Mouse (Mus musculus): ENCODE results near the gene Nr1i3.
"Not testable (repeated sequence)": the region's sequence is repeated elsewhere in the genome, so short reads cannot be mapped to it uniquely, and the experiment has no call there.

Nr1i3 gene

GRCm38 (mm10) chr1:171230215-171230614 lies 16.4 kb downstream of the Nr1i3 start:
- no peak for DNase-seq (ENCODE audit: low spot score in 2 of 2)

- DNase-seq (ENCODE audit: low spot score in 2 of 2) = no peak
These were observed 18.1 kb downstream of the Nr1i3 start for GRCm38 (mm10) chr1:171231844-171232243.

- no peak for DNase-seq (ENCODE audit: low spot score in 2 of 2)
These were observed 18.6 kb downstream of the Nr1i3 start for GRCm38 (mm10) chr1:171232348-171232747.

- no peak for DNase-seq (ENCODE audit: low spot score in 2 of 2)
These were observed 19.3 kb downstream of the Nr1i3 start for GRCm38 (mm10) chr1:171232800-171233730.

GRCm38 (mm10) chr1:171234126-171234525 lies 20.4 kb downstream of the Nr1i3 start, which contains the start of gene Fcer1g:
Fcer1g (minus strand) TSS chr1:171234365.
- no peak for DNase-seq (ENCODE audit: low spot score in 2 of 2)

GRCm38 (mm10) chr1:171234538-171234937 lies 20.8 kb downstream of the Nr1i3 start:
- DNase-seq (ENCODE audit: low spot score in 2 of 2) = no peak

GRCm38 (mm10) chr1:171235791-171236190 lies 22.0 kb downstream of the Nr1i3 start:
- DNase-seq (ENCODE audit: low spot score in 2 of 2) = no peak

- DNase-seq (ENCODE audit: low spot score in 2 of 2) = no peak
These were observed 23.7 kb downstream of the Nr1i3 start for GRCm38 (mm10) chr1:171237438-171237837.

GRCm38 (mm10) chr1:171238463-171238862 lies 24.7 kb downstream of the Nr1i3 start:
- no peak for DNase-seq (ENCODE audit: low spot score in 2 of 2)

- no peak for DNase-seq (ENCODE audit: low spot score in 2 of 2)
These were observed 26.4 kb downstream of the Nr1i3 start for GRCm38 (mm10) chr1:171239992-171240744.

- no peak for DNase-seq (ENCODE audit: low spot score in 2 of 2)
These were observed 27.1 kb downstream of the Nr1i3 start for GRCm38 (mm10) chr1:171240911-171241310.

- not testable (repeated sequence) for DNase-seq (ENCODE audit: low spot score in 2 of 2)
These were observed 28.2 kb downstream of the Nr1i3 start for GRCm38 (mm10) chr1:171241952-171242351.

GRCm38 (mm10) chr1:171245353-171245752 lies 31.6 kb downstream of the Nr1i3 start:
- DNase-seq (ENCODE audit: low spot score in 2 of 2) = no peak

- peak; percentile 97 to 98 for DNase-seq (ENCODE audit: low spot score in 2 of 2)
These were observed 33.1 kb downstream of the Nr1i3 start for GRCm38 (mm10) chr1:171246709-171247452.

GRCm38 (mm10) chr1:171247453-171247841 lies 33.7 kb downstream of the Nr1i3 start:
- DNase-seq (ENCODE audit: low spot score in 2 of 2) = no peak

GRCm38 (mm10) chr1:171247916-171248315 lies 34.1 kb downstream of the Nr1i3 start:
- no peak for DNase-seq (ENCODE audit: low spot score in 2 of 2)

- no peak for DNase-seq (ENCODE audit: low spot score in 2 of 2)
These were observed 34.8 kb downstream of the Nr1i3 start for GRCm38 (mm10) chr1:171248386-171249226.

- peak; percentile 34 for DNase-seq (ENCODE audit: low spot score in 2 of 2)
These were observed 36.3 kb downstream of the Nr1i3 start, which contains the start of gene Adamts4 for GRCm38 (mm10) chr1:171249913-171250600. Adamts4 (plus strand) TSS chr1:171250421.

- no peak for DNase-seq (ENCODE audit: low spot score in 2 of 2)
These were observed 37.2 kb downstream of the Nr1i3 start, which contains the start of gene Ndufs2 for GRCm38 (mm10) chr1:171250680-171251593. Ndufs2 (minus strand) TSS chr1:171251388.
